Mouse (Mus musculus) E14TG2a.4 (cell line): ENCODE results near the gene Gpatch8.

Source experiments
- CTCF ChIP-seq: conservative IDR thresholded peaks from 2 replicates; pipeline ENCODE4 v1.5.1; 2014; ENCODE audit warnings: low read length
- POU5F1 ChIP-seq: IDR thresholded peaks from 2 replicates; pipeline ENCODE4 v1.6.1; 2014; ENCODE audit warnings: low read length, borderline replicate concordance

DNA sequence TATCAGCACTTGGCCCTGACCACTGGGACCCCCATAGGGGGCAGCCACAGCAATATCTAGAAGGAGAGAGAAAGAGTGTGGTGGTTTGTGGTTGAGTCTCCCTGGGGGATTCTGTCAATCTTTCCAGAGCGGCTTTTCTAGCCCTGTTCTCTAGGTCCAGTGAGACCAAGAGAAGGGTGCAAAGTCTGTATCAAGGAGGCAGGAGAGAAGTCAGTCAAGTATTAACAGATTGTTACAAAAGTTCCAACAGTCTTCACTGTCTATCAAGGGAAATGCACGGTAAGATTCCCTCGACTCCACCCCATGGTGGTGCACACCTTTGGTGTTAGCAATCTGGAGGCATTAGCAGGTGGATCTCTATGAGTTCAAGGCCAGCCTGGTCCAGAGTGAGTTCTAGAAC, 94.4 kb downstream of the Gpatch8 start:
- TF ChIP-seq CTCF (no peak), POU5F1 (no peak)
